Mouse (Mus musculus): ENCODE measurements around the gene Olfr704. TPM values are rescaled to one million over a fixed set of nuclear protein-coding genes. Genes with fewer than 3 reads are reported as not detected.
"Not testable (repeated sequence)": the region's sequence is repeated elsewhere in the genome, so short reads cannot be mapped to it uniquely, and the experiment has no call there.

The Olfr704 gene
- polyA plus RNA-seq, 1 experiment from 2014 or later = not detected

- no peak for ATAC-seq
- H3K27me3 ChIP-seq (ENCODE audit: insufficient read depth, low read length) = no peaks in the 10 kb centered on the region
- H3K4me1 ChIP-seq (ENCODE audit: insufficient read depth) = no peaks in the 10 kb centered on the region
- H3K9me3 ChIP-seq (ENCODE audit: low read length) = no peaks in the 10 kb centered on the region
- no peaks in the 10 kb centered on the region for H3K36me3 ChIP-seq (replicated peaks; ENCODE audit: insufficient read depth, low read length)
- WGBS (ENCODE audit: insufficient replicate concordance) = 68% methylated on average over 2 of the region's 2 CpGs
- H3K27ac ChIP-seq (ENCODE audit: low read depth) = no peak within 1 kb of the TSS
- H3K4me2 ChIP-seq (ENCODE audit: low read depth, low read length) = no peak within 1 kb of the TSS
- H3K4me3 ChIP-seq (ENCODE audit: low read depth, low read length) = no peak within 1 kb of the TSS
- TF ChIP-seq EP300 (IDR thresholded peaks at IDR 0.05; ENCODE audit: low read depth) = no peak
- no peak for TF ChIP-seq CTCF (IDR thresholded peaks at IDR 0.05; ENCODE audit: low read depth)
- H3K9ac ChIP-seq (replicated peaks) = no peak within 1 kb of the TSS
- no peak for DNase-seq
Observed at GRCm38 (mm10) chr7:106888062-106888461, 25.1 kb downstream of the Olfr704 start, which contains the start of gene Olfr706. Gene Olfr706 (minus strand): TSS chr7:106888162.

- not testable (repeated sequence) for H3K9me3 ChIP-seq (ENCODE audit: low read length); H3K36me3 ChIP-seq (replicated peaks; ENCODE audit: insufficient read depth, low read length); DNase-seq; H3K27me3 ChIP-seq (ENCODE audit: insufficient read depth, low read length); H3K27ac ChIP-seq (ENCODE audit: low read depth); H3K4me1 ChIP-seq (ENCODE audit: insufficient read depth); H3K4me3 ChIP-seq (ENCODE audit: low read depth, low read length); H3K9ac ChIP-seq (replicated peaks); H3K4me2 ChIP-seq (ENCODE audit: low read depth, low read length); ATAC-seq
- 77% methylated on average over 3 of the region's 3 CpGs for WGBS (ENCODE audit: insufficient replicate concordance)
Observed at GRCm38 (mm10) chr7:106901141-106901540, 38.2 kb downstream of the Olfr704 start, which contains the start of gene Olfr707. Gene Olfr707 (minus strand): TSS chr7:106901241.

GRCm38 (mm10) chr7:106907676-106908075 is 44.7 kb downstream of the Olfr704 start, which contains the start of gene Olfr1532-ps1:
Gene Olfr1532-ps1 (plus strand): TSS chr7:106908001.
- no peaks in the 10 kb centered on the region for H3K9me3 ChIP-seq (ENCODE audit: low read length)
- no peak for TF ChIP-seq CTCF (IDR thresholded peaks at IDR 0.05; ENCODE audit: low read depth)
- TF ChIP-seq EP300 (IDR thresholded peaks at IDR 0.05; ENCODE audit: low read depth) = no peak
- no peak within 1 kb of the TSS for H3K9ac ChIP-seq (replicated peaks)
- H3K4me3 ChIP-seq (ENCODE audit: low read depth, low read length) = no peak within 1 kb of the TSS
- DNase-seq = no peak
- no peaks in the 10 kb centered on the region for H3K4me1 ChIP-seq (ENCODE audit: insufficient read depth)
- no peaks in the 10 kb centered on the region for H3K27me3 ChIP-seq (ENCODE audit: insufficient read depth, low read length)
- ATAC-seq = no peak
- no peak within 1 kb of the TSS for H3K27ac ChIP-seq (ENCODE audit: low read depth)
- H3K4me2 ChIP-seq (ENCODE audit: low read depth, low read length) = no peak within 1 kb of the TSS
- WGBS (ENCODE audit: insufficient replicate concordance) = 50% methylated on average over 2 of the region's 2 CpGs
- H3K36me3 ChIP-seq (replicated peaks; ENCODE audit: insufficient read depth, low read length) = no peaks in the 10 kb centered on the region

Other genes with a start within 250 kb of the Olfr704 start
- gene Olfr693, start 182.6 kb upstream of the Olfr704 start, polyA plus RNA-seq (2015; fragmentation: Nextera tagmentation; extraction: Ambion mirVana) = not detected in 2 replicates
- gene Olfr694, start 171.4 kb upstream of the Olfr704 start, polyA plus RNA-seq (2015; fragmentation: Nextera tagmentation; extraction: Ambion mirVana) = not detected in 2 replicates
- gene Olfr695, start 146.8 kb upstream of the Olfr704 start, polyA plus RNA-seq (2015; fragmentation: Nextera tagmentation; extraction: Ambion mirVana) = not detected in 2 replicates
- not detected in 2 replicates for gene Olfr697, start 120.7 kb upstream of the Olfr704 start, polyA plus RNA-seq (2015; fragmentation: Nextera tagmentation; extraction: Ambion mirVana)
- not detected in 2 replicates for gene Olfr698, start 107.8 kb upstream of the Olfr704 start, polyA plus RNA-seq (2015; fragmentation: Nextera tagmentation; extraction: Ambion mirVana)
- gene Olfr699, start 70.0 kb upstream of the Olfr704 start, polyA plus RNA-seq (2015; fragmentation: Nextera tagmentation; extraction: Ambion mirVana) = not detected in 2 replicates
- not detected in 2 replicates for gene Olfr700, start 54.4 kb upstream of the Olfr704 start, polyA plus RNA-seq (2015; fragmentation: Nextera tagmentation; extraction: Ambion mirVana)
- not detected in 2 replicates for gene Olfr701, start 49.1 kb upstream of the Olfr704 start, polyA plus RNA-seq (2015; fragmentation: Nextera tagmentation; extraction: Ambion mirVana)
- not detected in 2 replicates for gene Olfr702, start 29.3 kb upstream of the Olfr704 start, polyA plus RNA-seq (2015; fragmentation: Nextera tagmentation; extraction: Ambion mirVana)
- not detected in 2 replicates for gene Olfr703, start 19.8 kb upstream of the Olfr704 start, polyA plus RNA-seq (2015; fragmentation: Nextera tagmentation; extraction: Ambion mirVana)
- not detected in 2 replicates for gene Olfr705, start 13.7 kb downstream of the Olfr704 start, polyA plus RNA-seq (2015; fragmentation: Nextera tagmentation; extraction: Ambion mirVana)
- not detected in 2 replicates for gene Olfr706, start 25.0 kb downstream of the Olfr704 start, polyA plus RNA-seq (2015; fragmentation: Nextera tagmentation; extraction: Ambion mirVana)
- not detected in 2 replicates for gene Olfr707, start 38.1 kb downstream of the Olfr704 start, polyA plus RNA-seq (2015; fragmentation: Nextera tagmentation; extraction: Ambion mirVana)
- gene Olfr1532-ps1, start 44.8 kb downstream of the Olfr704 start, polyA plus RNA-seq (2015; fragmentation: Nextera tagmentation; extraction: Ambion mirVana) = not detected in 2 replicates
- not detected in 2 replicates for gene Olfr709-ps1, start 69.0 kb downstream of the Olfr704 start, polyA plus RNA-seq (2015; fragmentation: Nextera tagmentation; extraction: Ambion mirVana)
- gene Olfr710, start 85.1 kb downstream of the Olfr704 start, polyA plus RNA-seq (2015; fragmentation: Nextera tagmentation; extraction: Ambion mirVana) = not detected in 2 replicates
- gene Olfr6, start 100.8 kb downstream of the Olfr704 start, polyA plus RNA-seq (2015; fragmentation: Nextera tagmentation; extraction: Ambion mirVana) = not detected in 2 replicates
- gene Olfr711, start 112.3 kb downstream of the Olfr704 start, polyA plus RNA-seq (2015; fragmentation: Nextera tagmentation; extraction: Ambion mirVana) = not detected in 2 replicates
- gene Olfr2, start 142.9 kb downstream of the Olfr704 start, polyA plus RNA-seq (2015; fragmentation: Nextera tagmentation; extraction: Ambion mirVana) = not detected in 2 replicates
- not detected in 2 replicates for gene Olfr713, start 168.0 kb downstream of the Olfr704 start, polyA plus RNA-seq (2015; fragmentation: Nextera tagmentation; extraction: Ambion mirVana)
- gene Olfr714, start 207.8 kb downstream of the Olfr704 start, polyA plus RNA-seq (2015; fragmentation: Nextera tagmentation; extraction: Ambion mirVana) = not detected in 2 replicates
- gene Olfr17, start 230.0 kb downstream of the Olfr704 start, polyA plus RNA-seq (2015; fragmentation: Nextera tagmentation; extraction: Ambion mirVana) = not detected in 2 replicates
- not detected in 2 replicates for gene Olfr715b, start 247.2 kb downstream of the Olfr704 start, polyA plus RNA-seq (2015; fragmentation: Nextera tagmentation; extraction: Ambion mirVana)